Mouse (Mus musculus) spleen, embryonic (tissue): Measurements from ENCODE around the gene Coro1b.

ENCODE experiments used
- CTCF ChIA-PET: fragments of 350-600 bp; sonication (Branson Sonifier 250); formaldehyde crosslinking; loops from one replicate; lab custom pipeline; 2022; lab: Charles Lee

Gene Coro1b

GRCm38 (mm10) chr19:4183689-4184088 lies 35.3 kb downstream of the Coro1b start:
- CTCF ChIA-PET: no interaction called here

GRCm38 (mm10) chr19:4184976-4185975 lies 36.9 kb downstream of the Coro1b start:
- CTCF ChIA-PET: interaction anchor here (0.6 to 1.7 kb wide), 5 partner anchors 12 to 119 kb away, joined by 3 to 7 read pairs (median 3); no protein-coding TSS in a partner anchor

- CTCF ChIA-PET: interaction anchor here (0.6 to 1.5 kb wide), 4 partner anchors 30 to 862 kb away, joined by 3 to 4 read pairs (median 4); no protein-coding TSS in a partner anchor
These were observed 38.9 kb downstream of the Coro1b start for GRCm38 (mm10) chr19:4187303-4187702.

GRCm38 (mm10) chr19:4189051-4189620 lies 40.7 kb downstream of the Coro1b start:
- CTCF ChIA-PET: interaction anchor here (0.5 to 1.1 kb wide), 2 partner anchors 51 to 484 kb away, joined by 3 to 4 read pairs; no protein-coding TSS in a partner anchor

- CTCF ChIA-PET: interaction anchor here (0.8 kb wide), 2 partner anchors 13 to 36 kb away, joined by 3 read pairs; no protein-coding TSS in a partner anchor
These were observed 42.5 kb downstream of the Coro1b start, which contains the start of gene Tbc1d10c for GRCm38 (mm10) chr19:4190831-4191334. TSS of gene Tbc1d10c (minus strand) at chr19:4191284.

GRCm38 (mm10) chr19:4191528-4192250 lies 43.3 kb downstream of the Coro1b start, which contains the start of gene Ppp1ca:
TSS of gene Ppp1ca (plus strand) at chr19:4192065.
- CTCF ChIA-PET: interaction anchor here (0.6 to 1.1 kb wide), 4 partner anchors 15 to 144 kb away, joined by 3 to 14 read pairs (median 4); partner anchors contain the start of gene Ptprcap

GRCm38 (mm10) chr19:4192251-4192985 lies 44.0 kb downstream of the Coro1b start:
- CTCF ChIA-PET: interaction anchor here (0.6 to 1.1 kb wide), 3 partner anchors 15 to 143 kb away, joined by 3 to 14 read pairs (median 5); partner anchors contain the start of gene Ptprcap

GRCm38 (mm10) chr19:4193129-4193528 lies 44.7 kb downstream of the Coro1b start:
- CTCF ChIA-PET: no interaction called here

GRCm38 (mm10) chr19:4194021-4194724 lies 45.8 kb downstream of the Coro1b start:
- CTCF ChIA-PET: no interaction called here

- CTCF ChIA-PET: no interaction called here
These were observed 46.6 kb downstream of the Coro1b start for GRCm38 (mm10) chr19:4194776-4195650.

GRCm38 (mm10) chr19:4196048-4196447 lies 47.6 kb downstream of the Coro1b start:
- CTCF ChIA-PET: interaction anchor here (1.0 kb wide), 1 partner anchor 27 kb away, joined by 3 read pairs; no protein-coding TSS in a partner anchor

- CTCF ChIA-PET: interaction anchor here (0.8 to 1.0 kb wide), 2 partner anchors 12 to 27 kb away, joined by 3 read pairs; no protein-coding TSS in a partner anchor
These were observed 48.1 kb downstream of the Coro1b start for GRCm38 (mm10) chr19:4196548-4196947.

GRCm38 (mm10) chr19:4197180-4197579 lies 48.8 kb downstream of the Coro1b start:
- CTCF ChIA-PET: interaction anchor here (0.8 to 1.2 kb wide), 3 partner anchors 10 to 12 kb away, joined by 3 to 4 read pairs (median 4); no protein-coding TSS in a partner anchor

GRCm38 (mm10) chr19:4201291-4201909 lies 53.0 kb downstream of the Coro1b start, which contains the start of gene Rad9a:
TSS of gene Rad9a (minus strand) at chr19:4201662.
- CTCF ChIA-PET: interaction anchor here (0.5 to 2.2 kb wide), 5 partner anchors 28 to 149 kb away, joined by 3 to 12 read pairs (median 6); no protein-coding TSS in a partner anchor

- CTCF ChIA-PET: interaction anchor here (1.0 to 2.2 kb wide), 2 partner anchors 28 to 60 kb away, joined by 6 to 12 read pairs; no protein-coding TSS in a partner anchor
These were observed 53.7 kb downstream of the Coro1b start for GRCm38 (mm10) chr19:4202149-4202548.

GRCm38 (mm10) chr19:4203148-4203547 lies 54.7 kb downstream of the Coro1b start:
- CTCF ChIA-PET: interaction anchor here (2.5 kb wide), 1 partner anchor 25 kb away, joined by 14 read pairs; no protein-coding TSS in a partner anchor
